ENCODE assay signal across 8 mouse cellular contexts in genomic region chr11:98789219-98789807, GRCm38 (mm10). TPM values are rescaled to one million over a fixed set of nuclear protein-coding genes. Genes with fewer than 3 reads are reported as not detected.
DNase-seq lines count a peak whose midpoint lies in the region; ATAC-seq and TF ChIP-seq lines count a peak whose summit lies in the region.

No protein-coding gene starts in this region.

- ATAC-seq in hindbrain, embryonic 11.5 days (ENCODE audit: low FRiP score): peak; percentile 41; the same call in 1 of the 2 replicates
- no peak for ATAC-seq in frontal cortex, adult (ENCODE audit: low TSS enrichment)

- TF ChIP-seq POLR2A in cortical plate, adult 2 months (IDR thresholded peaks at IDR 0.05; ENCODE audit: extremely low read depth, insufficient read depth, low read length): no peak

- peak overlapping the region; percentile 57 for H3K4me3 ChIP-seq in layer of hippocampus, adult 2 months
- H3K4me3 ChIP-seq in cortical plate, adult 2 months (ENCODE audit: insufficient read depth, low read length): peak overlapping the region; percentile 32
- H3K4me3 ChIP-seq in hindbrain, embryonic 11.5 days (ENCODE audit: low read depth, low read length): peak overlapping the region; percentile 41
- peak overlapping the region; percentile 56 for H3K4me3 ChIP-seq in macrophage (ENCODE audit: inconsistent target)

- H3K36me3 ChIP-seq in hindbrain, embryonic 11.5 days (ENCODE audit: control insufficient read depth, insufficient read depth, low read length): no peaks in the 10 kb centered on the region
- no peaks in the 10 kb centered on the region for H3K36me3 ChIP-seq in macrophage (ENCODE audit: inconsistent target)

- DNase-seq in layer of hippocampus, adult 2 months (ENCODE audit: low spot score in 2 of 2): no peak
- DNase-seq in layer of hippocampus, postnatal 10 days (ENCODE audit: low spot score in 2 of 2): no peak
- DNase-seq in hindbrain, embryonic 11.5 days (ENCODE audit: low spot score): no peak
- no peak for DNase-seq in urinary bladder, postnatal 4 days (ENCODE audit: low spot score in 2 of 2)
- DNase-seq in adrenal gland, postnatal 10 days: no peak

- H3K79me2 ChIP-seq in macrophage (ENCODE audit: inconsistent target): no peaks in the 10 kb centered on the region

- H3K4me1 ChIP-seq in cortical plate, adult 2 months (ENCODE audit: control insufficient read depth, insufficient read depth, low read length): peaks cover 4% of the 10 kb centered on the region
- peaks cover 15% of the 10 kb centered on the region for H3K4me1 ChIP-seq in hindbrain, embryonic 11.5 days (replicated peaks; ENCODE audit: control insufficient read depth, insufficient read depth, low read length)

- no peaks in the 10 kb centered on the region for H3K9me3 ChIP-seq in hindbrain, embryonic 11.5 days (ENCODE audit: control insufficient read depth, low read length)

- WGBS in hindbrain, embryonic 11.5 days: 2% methylated on average over 25 of the region's 25 CpGs
- 3% methylated on average over 24 of the region's 25 CpGs for WGBS in macrophage (ENCODE audit: missing documents)

- H3K9ac ChIP-seq in hindbrain, embryonic 11.5 days (ENCODE audit: low read depth, low read length): peak overlapping the region; percentile 57; the same call in 1 of the 2 replicates

- peak overlapping the region; percentile 53; the same call in 1 of the 2 replicates for H3K27ac ChIP-seq in layer of hippocampus, adult 2 months
- H3K27ac ChIP-seq in cortical plate, adult 2 months (ENCODE audit: insufficient read depth, low read length): no peak overlapping the region
- no peak overlapping the region for H3K27ac ChIP-seq in hindbrain, embryonic 11.5 days (ENCODE audit: low read depth, low read length)
- H3K27ac ChIP-seq in macrophage: peak overlapping the region; percentile 49

- H3K27me3 ChIP-seq in hindbrain, embryonic 11.5 days (ENCODE audit: control insufficient read depth, insufficient read depth, low read length): no peaks in the 10 kb centered on the region

- H3K4me2 ChIP-seq in hindbrain, embryonic 11.5 days (replicated peaks; ENCODE audit: low read depth, low read length): peak overlapping the region; percentile 93

- TF ChIP-seq CTCF in layer of hippocampus, adult 2 months (conservative IDR thresholded peaks at IDR 0.05): no peak
- TF ChIP-seq CTCF in cortical plate, adult 2 months (IDR thresholded peaks at IDR 0.05; ENCODE audit: extremely low read depth, insufficient read depth, low read length): no peak

RNA-seq across cellular contexts. Expression of gene Msl1, which starts 6.0 kb away (rescaled TPM):
- total RNA-seq in layer of hippocampus, adult 2 months (2021): 100 to 1,000 TPM; 168 to 178 TPM
- 100 to 1,000 TPM; 147 to 157 TPM for total RNA-seq in layer of hippocampus, postnatal 10 days (2021)
- polyA plus RNA-seq in cortical plate, adult 2 months (2012; rRNA removed): 119 and 131 TPM in 2 replicates
- polyA plus RNA-seq in hindbrain, embryonic 11.5 days (2014; fragmentation: Nextera tagmentation; extraction: Ambion mirVana): 25.0 and 28.0 TPM in 2 replicates
- total RNA-seq in macrophage (2018; cell fraction: chromatin; rRNA removed): 100 to 1,000 TPM in 4 of 26 experiments, 10 to 100 TPM in 22; 26.6 to 124 (median 61.3) TPM
- 10 to 100 TPM; 35.5 to 64.0 (median 51.6) TPM for total RNA-seq in macrophage (2018; cell fraction: cytosol; rRNA removed)
- 100 to 1,000 TPM in 7 of 26 experiments, 10 to 100 TPM in 19; 40.3 to 121 (median 76.1) TPM for total RNA-seq in macrophage (2018; cell fraction: nucleus; rRNA removed)
- polyA plus RNA-seq in macrophage (2018): 40.0 to 80.9 TPM (median 44.0 TPM) in 3 replicates
- total RNA-seq in adrenal gland, postnatal 10 days (2021): 10 to 100 TPM; 79.4 to 88.6 TPM

RNA-seq across cellular contexts. Expression of gene Nr1d1, which starts 14.2 kb away (rescaled TPM):
- total RNA-seq in layer of hippocampus, adult 2 months (2021): 10 to 100 TPM; 93.2 to 94.0 TPM
- 10 to 100 TPM; 39.1 to 41.5 TPM for total RNA-seq in layer of hippocampus, postnatal 10 days (2021)
- 153 and 156 TPM in 2 replicates for polyA plus RNA-seq in cortical plate, adult 2 months (2012; rRNA removed)
- polyA plus RNA-seq in hindbrain, embryonic 11.5 days (2014; fragmentation: Nextera tagmentation; extraction: Ambion mirVana): 0.92 and 1.4 TPM in 2 replicates
- 10 to 100 TPM in 3 of 26 experiments, 1 to 10 TPM in 19, under 1 TPM in 2, not detected in 2; 0.22 to 19.5 (median 1.8) TPM for total RNA-seq in macrophage (2018; cell fraction: chromatin; rRNA removed)
- total RNA-seq in macrophage (2018; cell fraction: cytosol; rRNA removed): 10 to 100 TPM in 3 of 26 experiments, 1 to 10 TPM in 22, under 1 TPM in 1; 0.80 to 16.2 (median 2.0) TPM
- 10 to 100 TPM in 6 of 26 experiments, 1 to 10 TPM in 14, under 1 TPM in 6; 0.30 to 28.5 (median 1.6) TPM for total RNA-seq in macrophage (2018; cell fraction: nucleus; rRNA removed)
- polyA plus RNA-seq in macrophage (2018): 3.0 to 7.6 TPM (median 4.9 TPM) in 3 replicates
- total RNA-seq in adrenal gland, postnatal 10 days (2021): 10 to 100 TPM; 15.1 to 59.6 TPM

RNA-seq across cellular contexts. Expression of gene Casc3, which starts 15.4 kb away (rescaled TPM):
- total RNA-seq in layer of hippocampus, adult 2 months (2021): 10 to 100 TPM; 61.0 to 62.1 TPM
- total RNA-seq in layer of hippocampus, postnatal 10 days (2021): 10 to 100 TPM; 65.8 to 66.3 TPM
- polyA plus RNA-seq in cortical plate, adult 2 months (2012; rRNA removed): 44.9 and 47.4 TPM in 2 replicates
- polyA plus RNA-seq in hindbrain, embryonic 11.5 days (2014; fragmentation: Nextera tagmentation; extraction: Ambion mirVana): 44.6 and 49.6 TPM in 2 replicates
- total RNA-seq in macrophage (2018; cell fraction: chromatin; rRNA removed): 100 to 1,000 TPM in 5 of 26 experiments, 10 to 100 TPM in 21; 26.5 to 137 (median 57.5) TPM
- total RNA-seq in macrophage (2018; cell fraction: cytosol; rRNA removed): 10 to 100 TPM; 21.0 to 40.3 (median 26.0) TPM
- total RNA-seq in macrophage (2018; cell fraction: nucleus; rRNA removed): 10 to 100 TPM; 28.9 to 86.2 (median 50.2) TPM
- 21.2 to 29.9 TPM (median 22.1 TPM) in 3 replicates for polyA plus RNA-seq in macrophage (2018)
- 10 to 100 TPM; 31.9 to 35.7 TPM for total RNA-seq in adrenal gland, postnatal 10 days (2021)

RNA-seq across cellular contexts. Expression of gene Rapgefl1, which starts 47.3 kb away (rescaled TPM):
- 100 to 1,000 TPM; 213 to 240 TPM for total RNA-seq in layer of hippocampus, adult 2 months (2021)
- 100 to 1,000 TPM; 148 to 154 TPM for total RNA-seq in layer of hippocampus, postnatal 10 days (2021)
- polyA plus RNA-seq in cortical plate, adult 2 months (2012; rRNA removed): 153 and 181 TPM in 2 replicates
- 2.0 and 2.2 TPM in 2 replicates for polyA plus RNA-seq in hindbrain, embryonic 11.5 days (2014; fragmentation: Nextera tagmentation; extraction: Ambion mirVana)
- 1 to 10 TPM in 7 of 26 experiments, under 1 TPM in 14, not detected in 5; 0.20 to 4.3 (median 0.79) TPM for total RNA-seq in macrophage (2018; cell fraction: chromatin; rRNA removed)
- total RNA-seq in macrophage (2018; cell fraction: cytosol; rRNA removed): under 1 TPM; 0.03 to 0.42 (median 0.21) TPM
- 1 to 10 TPM in 2 of 26 experiments, under 1 TPM in 18, not detected in 6; 0.23 to 1.8 (median 0.70) TPM for total RNA-seq in macrophage (2018; cell fraction: nucleus; rRNA removed)
- 0.23 to 0.34 TPM (median 0.31 TPM) in 3 replicates for polyA plus RNA-seq in macrophage (2018)
- total RNA-seq in adrenal gland, postnatal 10 days (2021): 1 to 10 TPM in 1 of 2 experiments, under 1 TPM in 1; 0.93 to 1.6 TPM

RNA-seq across cellular contexts. Expression of gene Thra, which starts 48.9 kb away (rescaled TPM):
- total RNA-seq in layer of hippocampus, adult 2 months (2021): 1,000 to 10,000 TPM in 1 of 2 experiments, 100 to 1,000 TPM in 1; 996 to 1,082 TPM
- 1,000 to 10,000 TPM; 1,331 to 1,411 TPM for total RNA-seq in layer of hippocampus, postnatal 10 days (2021)
- polyA plus RNA-seq in cortical plate, adult 2 months (2012; rRNA removed): 721 and 771 TPM in 2 replicates
- 34.7 and 41.4 TPM in 2 replicates for polyA plus RNA-seq in hindbrain, embryonic 11.5 days (2014; fragmentation: Nextera tagmentation; extraction: Ambion mirVana)
- 10 to 100 TPM in 20 of 26 experiments, 1 to 10 TPM in 6; 3.6 to 48.8 (median 15.3) TPM for total RNA-seq in macrophage (2018; cell fraction: chromatin; rRNA removed)
- total RNA-seq in macrophage (2018; cell fraction: cytosol; rRNA removed): 10 to 100 TPM in 17 of 26 experiments, 1 to 10 TPM in 9; 6.7 to 18.6 (median 11.3) TPM
- total RNA-seq in macrophage (2018; cell fraction: nucleus; rRNA removed): 10 to 100 TPM in 12 of 26 experiments, 1 to 10 TPM in 14; 4.3 to 29.5 (median 9.6) TPM
- 8.2 to 12.1 TPM (median 9.8 TPM) in 3 replicates for polyA plus RNA-seq in macrophage (2018)
- total RNA-seq in adrenal gland, postnatal 10 days (2021): 100 to 1,000 TPM; 135 to 184 TPM

Comparison
In these comparisons a context has a peak if more than half of its experiments do, and no peak if none do; other contexts are left out.
1. H3K27ac ChIP-seq: peak in layer of hippocampus, adult 2 months (single experiment) and macrophage (single experiment); none in cortical plate, adult 2 months (single experiment) and hindbrain, embryonic 11.5 days (single experiment).
2. Peak in every context shown above with its lines, with median percentiles within 50 percentile points of each other: H3K4me3 ChIP-seq.